Mouse (Mus musculus): ENCODE data around the gene Myo7a. TPM values are rescaled to one million over a fixed set of nuclear protein-coding genes. Genes with fewer than 3 reads are reported as not detected.

The Myo7a gene
- total RNA-seq, 2 experiments from 2014 or later: 9.8 to 11.0 TPM

GRCm38 (mm10) chr7:98145842-98146446 is 26.6 kb upstream of the Myo7a start:
- intact Hi-C loops (cut with DNase I): no loop called here
- DNase-seq (ENCODE audit: low spot score in 2 of 2): peak in 1 of 2 experiments; percentile 73

GRCm38 (mm10) chr7:98145402-98145801 is 26.1 kb upstream of the Myo7a start, which contains the start of gene Omp:
TSS of gene Omp (minus strand) at chr7:98145502.
- intact Hi-C loops (cut with DNase I): no loop called here
- DNase-seq (ENCODE audit: low spot score in 2 of 2): no peak

DNA sequence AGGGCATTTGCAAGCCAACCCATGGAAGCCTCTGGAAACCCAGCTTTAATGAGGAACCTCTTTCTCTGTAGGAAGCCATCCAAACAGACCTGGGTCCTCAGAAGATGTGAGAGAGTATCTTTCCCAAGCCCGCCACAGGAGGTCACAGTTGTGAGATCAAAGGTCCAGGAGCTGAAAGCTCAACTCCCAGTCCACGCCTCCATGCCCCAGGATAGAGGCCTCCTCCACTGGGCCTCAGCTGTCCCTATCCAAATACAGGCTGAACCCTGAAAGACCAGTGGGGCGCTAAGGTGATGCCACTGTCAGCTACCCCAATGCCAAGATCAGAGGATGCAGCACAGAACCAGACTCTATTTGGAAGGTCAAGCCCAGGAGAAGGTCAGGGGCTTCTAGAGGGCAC is 23.3 kb upstream of the Myo7a start:
- intact Hi-C loops (cut with DNase I): no loop called here
- DNase-seq (ENCODE audit: low spot score in 2 of 2): no peak

- intact Hi-C loops (cut with DNase I): no loop called here
- DNase-seq (ENCODE audit: low spot score in 2 of 2): no peak
Measured at GRCm38 (mm10) chr7:98142247-98142646, 22.9 kb upstream of the Myo7a start.

DNA sequence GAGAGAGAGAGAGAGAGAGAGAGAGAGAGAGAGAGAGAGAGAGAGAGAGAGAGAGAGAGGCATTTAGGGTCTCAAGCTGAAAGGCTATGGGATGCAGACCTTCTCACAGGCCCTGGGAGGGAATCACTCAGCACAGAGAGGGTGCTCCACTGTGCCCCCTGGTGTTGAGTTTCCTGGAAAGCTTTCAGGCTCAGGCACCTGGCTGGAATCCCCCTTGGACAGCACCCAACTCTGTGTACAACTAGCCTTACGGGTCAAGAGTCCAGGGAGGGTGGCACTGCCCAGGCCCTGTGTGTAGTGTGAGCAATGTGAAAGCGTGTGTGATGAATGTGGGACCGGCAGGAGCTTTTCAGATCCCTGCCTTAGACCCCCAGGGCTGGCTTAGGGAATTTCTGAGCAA is 21.9 kb upstream of the Myo7a start:
- DNase-seq (ENCODE audit: low spot score in 2 of 2): no peak
- intact Hi-C loops (cut with DNase I): no loop called here

GRCm38 (mm10) chr7:98140597-98140996 is 21.3 kb upstream of the Myo7a start:
- intact Hi-C loops (cut with DNase I): no loop called here
- DNase-seq (ENCODE audit: low spot score in 2 of 2): no peak

- intact Hi-C loops (cut with DNase I): no loop called here
- DNase-seq (ENCODE audit: low spot score in 2 of 2): no peak
Measured at GRCm38 (mm10) chr7:98139216-98139615, 19.9 kb upstream of the Myo7a start.

- no peak for DNase-seq (ENCODE audit: low spot score in 2 of 2)
- intact Hi-C loops (cut with DNase I): no loop called here
Measured at GRCm38 (mm10) chr7:98137995-98138394, 18.7 kb upstream of the Myo7a start.

- no peak for DNase-seq (ENCODE audit: low spot score in 2 of 2)
- intact Hi-C loops (cut with DNase I): no loop called here
Measured at GRCm38 (mm10) chr7:98137583-98137982, 18.3 kb upstream of the Myo7a start.

GRCm38 (mm10) chr7:98131751-98132150 is 12.4 kb upstream of the Myo7a start:
- DNase-seq (ENCODE audit: low spot score in 2 of 2): no peak
- intact Hi-C loops (cut with DNase I): no loop called here

GRCm38 (mm10) chr7:98125473-98125872 is 6.1 kb upstream of the Myo7a start:
- intact Hi-C loops (cut with DNase I): no loop called here
- no peak for DNase-seq (ENCODE audit: low spot score in 2 of 2)

DNA sequence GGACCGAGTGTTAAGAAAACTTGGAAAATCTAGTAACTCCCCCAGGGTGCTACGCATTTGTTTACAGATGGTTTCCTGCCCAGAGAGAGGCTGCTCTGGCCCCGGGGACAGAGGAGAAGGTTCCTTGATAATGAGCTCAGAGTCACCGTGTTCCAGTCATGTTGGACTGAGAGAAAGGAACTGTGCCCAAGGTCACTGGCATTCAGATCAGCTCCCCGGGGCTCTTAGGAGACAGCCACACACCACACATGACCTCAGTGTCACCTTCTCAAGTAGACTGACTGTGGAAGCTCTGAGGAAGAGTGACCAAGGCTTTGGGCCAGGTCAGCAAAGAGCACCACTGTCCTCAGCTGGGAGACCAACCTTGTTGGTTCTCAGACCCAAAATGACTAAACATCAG is 5.4 kb upstream of the Myo7a start:
- no peak for DNase-seq (ENCODE audit: low spot score in 2 of 2)
- intact Hi-C loops (cut with DNase I): loop anchor here (5.0 kb wide), 1 partner anchor 377 kb away; no protein-coding TSS in a partner anchor

GRCm38 (mm10) chr7:98121673-98122072 is 2.3 kb upstream of the Myo7a start:
- intact Hi-C loops (cut with DNase I): loop anchor here (5.0 kb wide), 1 partner anchor 374 kb away; no protein-coding TSS in a partner anchor
- DNase-seq (ENCODE audit: low spot score in 2 of 2): peak in 1 of 2 experiments; percentile 45

- no peak for DNase-seq (ENCODE audit: low spot score in 2 of 2)
- intact Hi-C loops (cut with DNase I): loop anchor here (5.0 kb wide), 1 partner anchor 374 kb away; no protein-coding TSS in a partner anchor
Measured at GRCm38 (mm10) chr7:98121241-98121640, 1.9 kb upstream of the Myo7a start.

DNA sequence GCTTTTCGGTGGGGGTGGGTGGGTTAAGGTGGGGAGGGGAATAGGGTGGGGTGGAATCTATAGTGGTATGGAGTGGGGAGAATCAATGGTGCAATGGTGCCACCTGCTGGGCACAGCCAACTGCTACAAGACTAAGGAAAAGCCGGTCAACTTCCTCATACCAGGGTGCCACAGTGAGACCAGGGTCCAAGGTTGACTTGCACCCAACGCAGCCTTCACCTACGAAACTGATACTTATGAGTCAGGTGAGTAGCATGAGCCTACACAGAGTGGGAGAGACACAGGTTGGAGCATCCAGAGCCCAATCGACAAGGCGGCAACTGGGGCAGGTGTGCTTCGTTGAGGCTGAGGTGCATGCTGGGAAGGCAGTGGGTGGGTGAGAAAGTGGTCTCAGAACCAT is 1.0 kb upstream of the Myo7a start:
- intact Hi-C loops (cut with DNase I): loop anchor here (1.0 to 5.0 kb wide), 3 partner anchors 17 to 373 kb away; no protein-coding TSS in a partner anchor

GRCm38 (mm10) chr7:98119961-98120232 is 573 bp upstream of the Myo7a start:
- intact Hi-C loops (cut with DNase I): loop anchor here (1.0 to 10.0 kb wide), 4 partner anchors 17 to 373 kb away; no protein-coding TSS in a partner anchor
- DNase-seq (ENCODE audit: low spot score in 2 of 2): no peak

More for the DNA sequence above, 1.0 kb upstream of the Myo7a start:
- DNase-seq (ENCODE audit: low spot score in 2 of 2): peak; percentile 73 to 82

- intact Hi-C loops (cut with DNase I): loop anchor here (10.0 kb wide), 1 partner anchor 132 kb away; no protein-coding TSS in a partner anchor
- DNase-seq (ENCODE audit: low spot score in 2 of 2): no peak
Measured at GRCm38 (mm10) chr7:98117012-98117660, 2.2 kb downstream of the Myo7a start.

GRCm38 (mm10) chr7:98114656-98115055 is 4.7 kb downstream of the Myo7a start:
- intact Hi-C loops (cut with DNase I): loop anchor here (10.0 kb wide), 1 partner anchor 130 kb away; no protein-coding TSS in a partner anchor
- DNase-seq (ENCODE audit: low spot score in 2 of 2): no peak

- DNase-seq (ENCODE audit: low spot score in 2 of 2): no peak
- intact Hi-C loops (cut with DNase I): loop anchor here (10.0 kb wide), 1 partner anchor 126 kb away; no protein-coding TSS in a partner anchor
Measured at GRCm38 (mm10) chr7:98111233-98111632, 8.1 kb downstream of the Myo7a start.

DNA sequence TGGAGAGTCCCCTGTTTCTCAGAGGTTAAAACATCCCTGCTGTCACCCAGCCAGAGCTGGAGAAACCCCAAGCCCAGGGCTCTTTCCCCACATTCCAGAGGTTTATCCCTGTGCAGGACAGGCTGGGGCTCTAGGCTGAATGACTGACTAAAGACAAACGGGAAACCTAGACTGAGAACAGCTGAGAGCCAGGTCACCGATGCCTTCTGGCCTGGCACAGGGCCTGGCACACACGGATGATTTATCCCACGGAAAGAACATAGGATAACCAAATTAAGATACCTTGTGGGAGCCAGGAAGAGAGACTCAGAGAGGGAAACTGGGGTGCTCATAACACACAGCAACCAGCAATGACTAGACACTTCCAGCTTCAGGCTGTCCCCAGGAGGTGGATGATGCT is 9.6 kb downstream of the Myo7a start:
- no peak for DNase-seq (ENCODE audit: low spot score in 2 of 2)
- intact Hi-C loops (cut with DNase I): loop anchor here (10.0 kb wide), 1 partner anchor 125 kb away; no protein-coding TSS in a partner anchor

Measured in left cerebral cortex, postnatal 25 days (tissue).